Mouse (Mus musculus) CH12.LX (cell line): ENCODE measurements around the gene Slc28a2. TPM values are rescaled to one million over a fixed set of nuclear protein-coding genes. Genes with fewer than 3 reads are reported as not detected.
A peak's percentile ranks its signal among the peaks of the same experiment; 100 is the strongest.
"Not testable (repeated sequence)": the region's sequence is repeated elsewhere in the genome, so short reads cannot be mapped to it uniquely, and the experiment has no call there.

Source experiments
- DNase-seq: peaks from one replicate; pipeline ENCODE4 v3.0.0-alpha.2; 2013; ENCODE audit errors: extremely low read depth
- H3K27ac ChIP-seq: 2 replicates; pipeline ENCODE4 v1.5.1; 2012; ENCODE audit warnings: low read depth, mild to moderate bottlenecking, control low read depth, moderate library complexity; ENCODE audit not compliant: insufficient read depth
- H3K27me3 ChIP-seq: replicated peaks from 2 replicates; pipeline ENCODE3; 2012; ENCODE audit warnings: inconsistent platforms
- H3K36me3 ChIP-seq, 2 experiments: replicated peaks in 1 of 2; 2 replicates each; pipeline versions ENCODE3 to v1.6.1; 2012; ENCODE audit warnings: inconsistent platforms in 1 of 2, low read length in 1 of 2, mild to moderate bottlenecking in 1 of 2, mixed read lengths in 1 of 2, moderate library complexity in 1 of 2; ENCODE audit not compliant: control insufficient read depth in 1 of 2, insufficient read depth in 1 of 2
- H3K4me1 ChIP-seq, 2 experiments: 2 replicates each; pipeline ENCODE4 v1.6.1; 2012; ENCODE audit warnings: inconsistent platforms in 1 of 2, moderate library complexity in 1 of 2; ENCODE audit not compliant: insufficient read depth in 2 of 2, control insufficient read depth in 1 of 2
- H3K4me2 ChIP-seq: 2 replicates; pipeline ENCODE4 v1.6.1; 2012; ENCODE audit warnings: low read depth, mild to moderate bottlenecking, control low read depth; ENCODE audit not compliant: poor library complexity, insufficient read depth, severe bottlenecking
- H3K4me3 ChIP-seq, 3 experiments: fragments of 150-350 bp in 1 of 3; sonication (generic) in 1 of 3; replicated peaks in 1 of 3; 2 replicates each; pipeline versions ENCODE3 to v1.5.1; 2011 to 2012; ENCODE audit warnings: low read depth in 2 of 3, low read length in 2 of 3, mild to moderate bottlenecking in 2 of 3, moderate library complexity in 2 of 3, control low read depth in 1 of 3, improper control_type of control experiment in 1 of 3, inconsistent platforms in 1 of 3, mixed read lengths in 1 of 3; ENCODE audit not compliant: poor library complexity in 1 of 3
- H3K79me2 ChIP-seq: replicated peaks from 2 replicates; pipeline ENCODE4 v1.6.1; 2012; ENCODE audit warnings: mild to moderate bottlenecking, moderate library complexity; ENCODE audit not compliant: control insufficient read depth, poor library complexity, insufficient read depth, severe bottlenecking; ENCODE audit errors: extremely low read depth
- H3K9ac ChIP-seq: 2 replicates; pipeline ENCODE4 v1.6.1; 2012; ENCODE audit warnings: low read depth, mild to moderate bottlenecking, control low read depth, moderate library complexity; ENCODE audit not compliant: insufficient read depth
- H3K9me3 ChIP-seq: replicated peaks from 2 replicates; pipeline ENCODE3; 2012; ENCODE audit warnings: low read length, inconsistent platforms, mixed read lengths
- HCFC1 ChIP-seq: IDR thresholded peaks from 2 replicates; pipeline ENCODE4 v1.6.1; 2012; ENCODE audit warnings: low read depth, mild to moderate bottlenecking, inconsistent platforms, low read length, improper control_type of control experiment
- IRF4 ChIP-seq: IDR thresholded peaks from 2 replicates; pipeline ENCODE4 v1.6.1; 2014; ENCODE audit warnings: low read depth, mild to moderate bottlenecking, inconsistent platforms, low read length, improper control_type of control experiment
- MEF2A ChIP-seq: IDR thresholded peaks from 2 replicates; pipeline ENCODE4 v1.6.1; 2014; ENCODE audit warnings: low read depth, mild to moderate bottlenecking, inconsistent platforms, low read length, improper control_type of control experiment, borderline replicate concordance
- RCOR1 ChIP-seq: conservative IDR thresholded peaks from 2 replicates; pipeline ENCODE4 v1.6.1; 2012; ENCODE audit warnings: low read depth, mild to moderate bottlenecking, inconsistent platforms, low read length, improper control_type of control experiment
- SMC3 ChIP-seq: IDR thresholded peaks from 2 replicates; pipeline ENCODE4 v1.6.1; 2011; ENCODE audit warnings: low read depth, low read length, improper control_type of control experiment
- dilution Hi-C: fragments of 300-500 bp; cut with MboI; formaldehyde crosslinking; loops from 2 replicates; pipeline ENCODE4 v1.14.3; 2020; ENCODE audit warnings: low sequenced_read_pairs; ENCODE audit not compliant: extremely low pct_unique_long_range_greater_than_20kb, extremely low pct_ligation_motif_present
- in situ Hi-C: fragments of 300-500 bp; cut with MboI; formaldehyde crosslinking; loops from 3 replicates; pipeline ENCODE4 v1.14.3; 2019; ENCODE audit warnings: low sequenced_read_pairs, low pct_ligation_motif_present, low pct_unique_long_range_greater_than_20kb, mixed read lengths
- polyA plus RNA-seq: library from polyadenylated mRNA; unstranded; fragments of >175 nt; gene quantifications from 2 replicates; pipeline ENCODE4 v1.2.1, GENCODE M21; 2012; ENCODE audit warnings: low read depth; ENCODE audit not compliant: insufficient read length
- total RNA-seq, 2 experiments: library from RNA; depleted of rRNA; stranded (reverse); fragments of 300-350 nt in 1 of 2; fragments of >200 nt in 1 of 2; gene quantifications; 2 replicates each; pipeline ENCODE4 v1.2.3; 2012 to 2014

Slc28a2 gene
- total and polyA plus RNA-seq, 3 experiments = 16.3 to 31.4 (median 30.3) TPM

GRCm38 (mm10) chr2:122438706-122439482 is 12.6 kb downstream of the Slc28a2 start:
- H3K4me1 ChIP-seq, H3K27ac ChIP-seq, H3K4me3 ChIP-seq, DNase-seq, H3K9me3 ChIP-seq, H3K79me2 ChIP-seq, in situ Hi-C loops, H3K36me3 ChIP-seq, H3K4me2 ChIP-seq, H3K9ac ChIP-seq, H3K27me3 ChIP-seq, dilution Hi-C loops: not testable (repeated sequence)

DNA sequence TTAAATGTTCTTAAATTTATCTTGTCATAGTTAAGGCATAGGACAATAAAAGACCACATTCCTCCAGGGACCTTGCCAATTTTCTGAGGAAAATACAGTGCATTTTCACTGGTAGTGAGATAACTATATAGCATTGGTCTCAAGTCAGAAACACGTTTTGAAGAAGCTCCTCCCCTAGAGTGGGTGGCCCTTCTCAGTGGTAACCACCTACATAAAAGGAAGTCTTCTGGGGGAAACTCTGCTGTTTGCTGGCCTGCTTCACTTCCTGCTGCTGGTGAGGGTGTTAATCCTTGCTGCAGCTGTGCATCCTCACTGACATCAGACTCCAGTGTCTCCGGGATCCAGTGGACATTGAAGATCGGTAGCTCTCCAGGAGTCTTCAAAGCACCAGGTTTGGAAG is 14.2 kb downstream of the Slc28a2 start:
- H3K27ac ChIP-seq, H3K36me3 ChIP-seq, H3K4me1 ChIP-seq, H3K4me2 ChIP-seq, H3K9me3 ChIP-seq, in situ Hi-C loops, H3K9ac ChIP-seq, dilution Hi-C loops, DNase-seq, H3K27me3 ChIP-seq, H3K4me3 ChIP-seq, H3K79me2 ChIP-seq: not testable (repeated sequence)

- in situ Hi-C loops = no loop called here
- Histone ChIP-seq H3K4me3 (peak overlapping the region; percentile 24 to 29 (median 28)), H3K4me2 (peak overlapping the region; percentile 56)
Observed at GRCm38 (mm10) chr2:122441000-122441933, 15.0 kb downstream of the Slc28a2 start.

More at GRCm38 (mm10) chr2:122441000-122441933, 15.0 kb downstream of the Slc28a2 start:
- H3K9ac ChIP-seq = peak overlapping the region; percentile 33; the same call in 1 of the 2 replicates
- dilution Hi-C loops = no loop called here
- H3K9me3 ChIP-seq = no peaks in the 10 kb centered on the region
- peaks cover 0 to 6% of the 10 kb centered on the region in 2 experiments; a peak in 2 of 4 replicates for H3K4me1 ChIP-seq
- no peak for DNase-seq
- H3K27ac ChIP-seq = no peak overlapping the region
- TF ChIP-seq MEF2A (no peak), SMC3 (no peak), IRF4 (no peak), HCFC1 (no peak), RCOR1 (no peak)
- peaks cover 0 to 9% of the 10 kb centered on the region in 2 experiments for H3K36me3 ChIP-seq
- H3K27me3 ChIP-seq = no peaks in the 10 kb centered on the region
- H3K79me2 ChIP-seq = no peaks in the 10 kb centered on the region
